Mouse (Mus musculus) MEL (cell line): Measurements from ENCODE around the gene Gm11992. TPM values are rescaled to one million over a fixed set of nuclear protein-coding genes. Genes with fewer than 3 reads are reported as not detected.

ENCODE experiments used
- DNase-seq: peaks from one replicate; pipeline ENCODE4 v3.0.0; 2011; ENCODE audit warnings: low read depth, low spot score
- H3K27ac ChIP-seq: 2 replicates; pipeline ENCODE4 v1.5.1; 2012; ENCODE audit warnings: low read depth, mild to moderate bottlenecking, control low read depth, low read length, moderate library complexity; ENCODE audit not compliant: control insufficient read depth
- H3K27me3 ChIP-seq, 2 experiments: fragments of 150-350 bp in 1 of 2; sonication (generic) in 1 of 2; 2 replicates each; pipeline ENCODE4 v1.6.1; 2012; ENCODE audit warnings: low read length in 2 of 2, mild to moderate bottlenecking in 2 of 2, improper control_type of control experiment in 1 of 2, moderate library complexity in 1 of 2; ENCODE audit not compliant: insufficient read depth in 2 of 2, control insufficient read depth in 1 of 2
- H3K36me3 ChIP-seq, 2 experiments: 2 replicates each; pipeline ENCODE4 v1.6.1; 2012 to 2014; ENCODE audit warnings: low read length in 2 of 2, improper control_type of control experiment in 1 of 2, inconsistent platforms in 1 of 2, mild to moderate bottlenecking in 1 of 2; ENCODE audit not compliant: insufficient read depth in 2 of 2, control insufficient read depth in 1 of 2
- H3K4me1 ChIP-seq, 2 experiments: fragments of 150-350 bp in 1 of 2; sonication (generic) in 1 of 2; 2 replicates each; pipeline ENCODE4 v1.6.1; 2012; ENCODE audit warnings: low read length in 2 of 2, improper control_type of control experiment in 1 of 2, mild to moderate bottlenecking in 1 of 2; ENCODE audit not compliant: insufficient read depth in 2 of 2, control insufficient read depth in 1 of 2
- H3K4me3 ChIP-seq, 2 experiments: fragments of 150-350 bp in 1 of 2; sonication (generic) in 1 of 2; 2 replicates each; pipeline ENCODE4 v1.5.1; 2012; ENCODE audit warnings: low read depth in 2 of 2, low read length in 2 of 2, mild to moderate bottlenecking in 2 of 2, moderate library complexity in 2 of 2, control low read depth in 1 of 2, improper control_type of control experiment in 1 of 2; ENCODE audit not compliant: control insufficient read depth in 1 of 2, insufficient read depth in 1 of 2
- H3K79me2 ChIP-seq: 2 replicates; pipeline ENCODE4 v1.6.1; 2012; ENCODE audit warnings: mild to moderate bottlenecking, low read length, moderate library complexity; ENCODE audit not compliant: control insufficient read depth, poor library complexity, insufficient read depth
- H3K9ac ChIP-seq: 2 replicates; pipeline ENCODE4 v1.6.1; 2012; ENCODE audit warnings: low read depth, mild to moderate bottlenecking, control low read depth, low read length, moderate library complexity; ENCODE audit not compliant: control insufficient read depth, poor library complexity, severe bottlenecking
- H3K9me3 ChIP-seq: fragments of 150-350 bp; sonication (generic); replicated peaks from 2 replicates; pipeline ENCODE4 v1.6.1; 2012; ENCODE audit warnings: mild to moderate bottlenecking, low read length, improper control_type of control experiment, moderate library complexity; ENCODE audit not compliant: insufficient read depth
- BHLHE40 ChIP-seq: IDR thresholded peaks from 2 replicates; pipeline ENCODE4 v1.6.1; 2012; ENCODE audit warnings: low read depth, mild to moderate bottlenecking, inconsistent platforms, low read length, improper control_type of control experiment, borderline replicate concordance
- CHD1 ChIP-seq: IDR thresholded peaks from 2 replicates; pipeline ENCODE4 v1.6.1; 2012; ENCODE audit warnings: low read depth, mild to moderate bottlenecking, inconsistent platforms, low read length, improper control_type of control experiment
- ETS1 ChIP-seq: IDR thresholded peaks from 2 replicates; pipeline ENCODE4 v1.6.1; 2012; ENCODE audit warnings: low read depth, mild to moderate bottlenecking, inconsistent platforms, low read length, improper control_type of control experiment, moderate library complexity
- GABPA ChIP-seq: IDR thresholded peaks from 2 replicates; pipeline ENCODE4 v1.6.1; 2012; ENCODE audit warnings: low read depth, mild to moderate bottlenecking, inconsistent platforms, low read length, improper control_type of control experiment, moderate library complexity
- HCFC1 ChIP-seq: IDR thresholded peaks from 2 replicates; pipeline ENCODE4 v1.6.1; 2012; ENCODE audit warnings: low read depth, mild to moderate bottlenecking, inconsistent platforms, low read length, improper control_type of control experiment, moderate library complexity
- KAT2A ChIP-seq: conservative IDR thresholded peaks from 2 replicates; pipeline ENCODE4 v1.6.1; 2012; ENCODE audit warnings: low read depth, low read length, improper control_type of control experiment, inconsistent platforms
- MAFK ChIP-seq: IDR thresholded peaks from 2 replicates; pipeline ENCODE4 v1.6.1; 2011; ENCODE audit warnings: low read depth, mild to moderate bottlenecking, low read length, improper control_type of control experiment, borderline replicate concordance
- MAX ChIP-seq: IDR thresholded peaks from 2 replicates; pipeline ENCODE4 v1.6.1; 2011; ENCODE audit warnings: low read length, improper control_type of control experiment
- MAZ ChIP-seq: IDR thresholded peaks from 2 replicates; pipeline ENCODE4 v1.6.1; 2012; ENCODE audit warnings: low read depth, mild to moderate bottlenecking, inconsistent platforms, low read length, improper control_type of control experiment
- MEF2A ChIP-seq: IDR thresholded peaks from 2 replicates; pipeline ENCODE4 v1.6.1; 2014; ENCODE audit warnings: low read depth, mild to moderate bottlenecking, inconsistent platforms, low read length, improper control_type of control experiment; ENCODE audit not compliant: poor library complexity, insufficient replicate concordance, severe bottlenecking; ENCODE audit errors: extremely low read depth
- MXI1 ChIP-seq: IDR thresholded peaks from 2 replicates; pipeline ENCODE4 v1.6.1; 2011; ENCODE audit warnings: mild to moderate bottlenecking, low read depth, low read length, improper control_type of control experiment
- MYB ChIP-seq: IDR thresholded peaks from 2 replicates; pipeline ENCODE4 v1.6.1; 2011; ENCODE audit warnings: mild to moderate bottlenecking, low read depth, low read length, improper control_type of control experiment
- NELFE ChIP-seq: IDR thresholded peaks from 2 replicates; pipeline ENCODE4 v1.6.1; 2011; ENCODE audit warnings: low read depth, low read length, improper control_type of control experiment
- POLR2AphosphoS2 ChIP-seq: IDR thresholded peaks from 2 replicates; pipeline ENCODE4 v1.6.1; 2011; ENCODE audit warnings: low read length, improper control_type of control experiment
- POLR2AphosphoS5 ChIP-seq: IDR thresholded peaks from 2 replicates; pipeline ENCODE4 v1.6.1; 2012; ENCODE audit warnings: low read depth, borderline replicate concordance, mild to moderate bottlenecking, inconsistent platforms, low read length, moderate library complexity, mixed read lengths
- RCOR1 ChIP-seq: IDR thresholded peaks from 2 replicates; pipeline ENCODE4 v1.6.1; 2012; ENCODE audit warnings: low read depth, mild to moderate bottlenecking, inconsistent platforms, low read length, improper control_type of control experiment
- SIN3A ChIP-seq: IDR thresholded peaks from 2 replicates; pipeline ENCODE4 v1.6.1; 2012; ENCODE audit warnings: low read length, improper control_type of control experiment, inconsistent platforms
- TBP ChIP-seq: IDR thresholded peaks from 2 replicates; pipeline ENCODE4 v1.8.0; 2011; ENCODE audit warnings: low read depth, low read length, improper control_type of control experiment
- UBTF ChIP-seq: IDR thresholded peaks from 2 replicates; pipeline ENCODE4 v1.6.1; 2012; ENCODE audit warnings: low read depth, mild to moderate bottlenecking, inconsistent platforms, low read length, improper control_type of control experiment, moderate library complexity, borderline replicate concordance; ENCODE audit not compliant: insufficient read depth
- USF1 ChIP-seq: IDR thresholded peaks from 2 replicates; pipeline ENCODE4 v1.6.1; 2014; ENCODE audit warnings: low read depth, mild to moderate bottlenecking, inconsistent platforms, low read length, improper control_type of control experiment, moderate library complexity
- ZC3H11A ChIP-seq: IDR thresholded peaks from 2 replicates; pipeline ENCODE4 v1.6.1; 2012; ENCODE audit warnings: low read depth, mild to moderate bottlenecking, inconsistent platforms, low read length, improper control_type of control experiment
- ZMIZ1 ChIP-seq: IDR thresholded peaks from 2 replicates; pipeline ENCODE4 v1.6.1; 2012; ENCODE audit warnings: low read depth, mild to moderate bottlenecking, inconsistent platforms, low read length, improper control_type of control experiment, moderate library complexity
- ZNF384 ChIP-seq: IDR thresholded peaks from 2 replicates; pipeline ENCODE4 v1.6.1; 2012; ENCODE audit warnings: low read depth, mild to moderate bottlenecking, inconsistent platforms, low read length, improper control_type of control experiment
- polyA plus RNA-seq, 2 experiments: library from polyadenylated mRNA; stranded (reverse) in 1 of 2; unstranded in 1 of 2; fragments of >175 nt in 1 of 2; fragments of >200 nt in 1 of 2; gene quantifications; 2 replicates each; pipeline versions ENCODE4 v1.2.1 to v1.2.4; 2012; ENCODE audit warnings: low replicate concordance in 2 of 2, low read depth in 1 of 2; ENCODE audit not compliant: insufficient read length in 2 of 2, insufficient read depth in 1 of 2, missing spikeins in 1 of 2
- total RNA-seq: library from RNA; depleted of rRNA; stranded (reverse); fragments of 300-350 nt; gene quantifications from 2 replicates; pipeline ENCODE4 v1.2.3, GENCODE M21; 2012

The Gm11992 gene
- total and polyA plus RNA-seq, 3 experiments: not detected

GRCm38 (mm10) chr11:9020207-9020606 lies 28.2 kb upstream of the Gm11992 start:
- no peaks in the 10 kb centered on the region; a peak in 1 of 4 replicates for H3K4me1 ChIP-seq
- no peaks in the 10 kb centered on the region for H3K9me3 ChIP-seq
- DNase-seq: no peak
- no peak overlapping the region for H3K4me3 ChIP-seq
- H3K36me3 ChIP-seq: no peaks in the 10 kb centered on the region; a peak in 1 of 4 replicates
- no peaks in the 10 kb centered on the region for H3K79me2 ChIP-seq
- peaks cover 0 to 5% of the 10 kb centered on the region in 2 experiments; a peak in 2 of 4 replicates for H3K27me3 ChIP-seq
- TF ChIP-seq MYB (no peak), SIN3A (no peak), MAX (no peak), ETS1 (no peak), TBP (no peak), MEF2A (no peak), ZNF384 (no peak), MAFK (no peak), POLR2AphosphoS2 (no peak), ZC3H11A (no peak), USF1 (no peak), MXI1 (no peak), ZMIZ1 (no peak), BHLHE40 (no peak), RCOR1 (no peak), POLR2AphosphoS5 (no peak), KAT2A (no peak), CHD1 (no peak), MAZ (no peak)
- no peak overlapping the region for H3K9ac ChIP-seq
- H3K27ac ChIP-seq: no peak overlapping the region

- Histone ChIP-seq H3K27me3 (peaks cover 0 to 5% of the 10 kb centered on the region in 2 experiments; a peak in 2 of 4 replicates), H3K9me3 (no peaks in the 10 kb centered on the region), H3K27ac (no peak overlapping the region), H3K79me2 (no peaks in the 10 kb centered on the region), H3K9ac (no peak overlapping the region), H3K4me1 (no peaks in the 10 kb centered on the region), H3K36me3 (no peaks in the 10 kb centered on the region), H3K4me3 (no peak overlapping the region)
- TF ChIP-seq KAT2A (no peak), ETS1 (no peak), MYB (no peak), HCFC1 (no peak), UBTF (no peak), GABPA (no peak), NELFE (no peak)
- no peak for DNase-seq
These were observed 23.6 kb upstream of the Gm11992 start for GRCm38 (mm10) chr11:9024782-9025181.
